Mouse (Mus musculus): ENCODE data around the gene Gsdma2. TPM values are rescaled to one million over a fixed set of nuclear protein-coding genes. Genes with fewer than 3 reads are reported as not detected.

The Gsdma2 gene
- total and polyA plus RNA-seq, 3 experiments: not detected

GRCm38 (mm10) chr11:98668984-98669383 lies 22.4 kb downstream of the Gsdma2 start:
- TF ChIP-seq TCF12 (IDR thresholded peaks at IDR 0.05; ENCODE audit: low read depth, low read length): no peak
- TF ChIP-seq GATA1 (IDR thresholded peaks at IDR 0.05; ENCODE audit: low read depth, low read length): peak; percentile 52; the same call in 1 of the 2 replicates
- TF ChIP-seq TBP (IDR thresholded peaks at IDR 0.05; ENCODE audit: low read depth, low read length): no peak
- TF ChIP-seq KAT2A (conservative IDR thresholded peaks at IDR 0.05; ENCODE audit: low read depth, low read length): no peak
- TF ChIP-seq CTCF (IDR thresholded peaks at IDR 0.05 in 2 of 3, conservative IDR thresholded peaks at IDR 0.05 in 1 of 3; ENCODE audit: control insufficient read depth in 1 of 3, insufficient read depth in 1 of 3, low read depth in 2 of 3, low read length in 3 of 3, poor library complexity in 1 of 3, severe bottlenecking in 1 of 3): no peak
- no peak for TF ChIP-seq GABPA (IDR thresholded peaks at IDR 0.05; ENCODE audit: low read depth, low read length)
- TF ChIP-seq ETS1 (IDR thresholded peaks at IDR 0.05; ENCODE audit: low read depth, low read length): peak; percentile 100
- TF ChIP-seq MEF2A (IDR thresholded peaks at IDR 0.05; ENCODE audit: extremely low read depth, insufficient replicate concordance, low read depth, low read length, poor library complexity, severe bottlenecking): no peak
- TF ChIP-seq JUND (IDR thresholded peaks at IDR 0.05; ENCODE audit: low read depth, low read length): no peak
- TF ChIP-seq SIN3A (IDR thresholded peaks at IDR 0.05; ENCODE audit: low read length): peak; percentile 72
- DNase-seq (ENCODE audit: low read depth, low spot score): peak; percentile 66

GRCm38 (mm10) chr11:98671284-98671815 lies 24.8 kb downstream of the Gsdma2 start:
- peak; percentile 63 for DNase-seq (ENCODE audit: low read depth, low spot score)
- Histone ChIP-seq H3K9ac (ENCODE audit: control insufficient read depth, low read depth, low read length, poor library complexity, severe bottlenecking) (peak overlapping the region; percentile 8; the same call in 1 of the 2 replicates), H3K9me3 (replicated peaks; ENCODE audit: insufficient read depth, low read length) (no peaks in the 10 kb centered on the region), H3K36me3 (ENCODE audit: control insufficient read depth in 1 of 2, insufficient read depth in 2 of 2, low read length in 2 of 2) (peaks cover 0 to 21% of the 10 kb centered on the region in 2 experiments; a peak in 2 of 4 replicates), H3K4me1 (ENCODE audit: control insufficient read depth in 1 of 2, insufficient read depth in 2 of 2, low read length in 2 of 2) (peaks cover 22 to 40% of the 10 kb centered on the region in 2 experiments), H3K27me3 (ENCODE audit: control insufficient read depth in 1 of 2, insufficient read depth in 2 of 2, low read length in 2 of 2) (peaks cover 0 to under 1% of the 10 kb centered on the region in 2 experiments; a peak in 1 of 4 replicates), H3K4me3 (ENCODE audit: control insufficient read depth in 1 of 2, insufficient read depth in 1 of 2, low read depth in 2 of 2, low read length in 2 of 2) (no peak overlapping the region), H3K79me2 (ENCODE audit: control insufficient read depth, insufficient read depth, low read length, poor library complexity) (no peaks in the 10 kb centered on the region), H3K27ac (ENCODE audit: control insufficient read depth, low read depth, low read length) (peak overlapping the region; percentile 45)
- peak; percentile 85 for TF ChIP-seq TCF12 (IDR thresholded peaks at IDR 0.05; ENCODE audit: low read depth, low read length)
- no peak for TF ChIP-seq JUND (IDR thresholded peaks at IDR 0.05; ENCODE audit: low read depth, low read length)
- TF ChIP-seq ZC3H11A (IDR thresholded peaks at IDR 0.05; ENCODE audit: low read depth, low read length): no peak
- no peak for TF ChIP-seq ZNF384 (IDR thresholded peaks at IDR 0.05; ENCODE audit: low read depth, low read length)
- TF ChIP-seq RCOR1 (IDR thresholded peaks at IDR 0.05; ENCODE audit: low read depth, low read length): peak; percentile 72
- peak; percentile 34; the same call in 1 of the 2 replicates for TF ChIP-seq MXI1 (IDR thresholded peaks at IDR 0.05; ENCODE audit: low read depth, low read length)
- TF ChIP-seq RAD21 (IDR thresholded peaks at IDR 0.05; ENCODE audit: low read depth, low read length): no peak
- TF ChIP-seq BHLHE40 (IDR thresholded peaks at IDR 0.05; ENCODE audit: borderline replicate concordance, low read depth, low read length): no peak
- TF ChIP-seq SIN3A (IDR thresholded peaks at IDR 0.05; ENCODE audit: low read length): peak; percentile 67; the same call in 1 of the 2 replicates
- TF ChIP-seq ETS1 (IDR thresholded peaks at IDR 0.05; ENCODE audit: low read depth, low read length): peak; percentile 79
- TF ChIP-seq EP300 (IDR thresholded peaks at IDR 0.05; ENCODE audit: low read depth in 1 of 2, low read length in 2 of 2): peak; percentile 57 to 82
- TF ChIP-seq MAX (IDR thresholded peaks at IDR 0.05; ENCODE audit: low read length): 0 out of 2 replicates have a peak, but pooled peaks have one; percentile 20
- TF ChIP-seq GATA1 (IDR thresholded peaks at IDR 0.05; ENCODE audit: low read depth, low read length): peak; percentile 64
- TF ChIP-seq ZMIZ1 (IDR thresholded peaks at IDR 0.05; ENCODE audit: low read depth, low read length): no peak
- no peak for TF ChIP-seq SMC3 (IDR thresholded peaks at IDR 0.05; ENCODE audit: low read depth, low read length)
- peak; percentile 15; the same call in 1 of the 2 replicates for TF ChIP-seq ELF1 (IDR thresholded peaks at IDR 0.05; ENCODE audit: low read depth, low read length)

More at GRCm38 (mm10) chr11:98668984-98669383, 22.4 kb downstream of the Gsdma2 start:
- Histone ChIP-seq H3K9ac (ENCODE audit: control insufficient read depth, low read depth, low read length, poor library complexity, severe bottlenecking) (no peak overlapping the region), H3K4me1 (ENCODE audit: control insufficient read depth in 1 of 2, insufficient read depth in 2 of 2, low read length in 2 of 2) (peaks cover 15 to 36% of the 10 kb centered on the region in 2 experiments), H3K36me3 (ENCODE audit: control insufficient read depth in 1 of 2, insufficient read depth in 2 of 2, low read length in 2 of 2) (peaks cover 0 to 15% of the 10 kb centered on the region in 2 experiments; a peak in 2 of 4 replicates), H3K9me3 (replicated peaks; ENCODE audit: insufficient read depth, low read length) (no peaks in the 10 kb centered on the region), H3K27ac (ENCODE audit: control insufficient read depth, low read depth, low read length) (no peak overlapping the region), H3K4me3 (ENCODE audit: control insufficient read depth in 1 of 2, insufficient read depth in 1 of 2, low read depth in 2 of 2, low read length in 2 of 2) (no peak overlapping the region), H3K27me3 (ENCODE audit: control insufficient read depth in 1 of 2, insufficient read depth in 2 of 2, low read length in 2 of 2) (peaks cover 0 to 1% of the 10 kb centered on the region in 2 experiments; a peak in 1 of 4 replicates), H3K79me2 (ENCODE audit: control insufficient read depth, insufficient read depth, low read length, poor library complexity) (no peaks in the 10 kb centered on the region)
